Mouse (Mus musculus) limb, embryonic 12.5 days (tissue): ENCODE results near the gene Dnajb7. TPM values are rescaled to one million over a fixed set of nuclear protein-coding genes. Genes with fewer than 3 reads are reported as not detected.
A peak's percentile ranks its signal among the peaks of the same experiment; 100 is the strongest.
"Not testable (repeated sequence)": the region's sequence is repeated elsewhere in the genome, so short reads cannot be mapped to it uniquely, and the experiment has no call there.

Experiments
- ATAC-seq: fragments of 200-750 bp; cut with Nextera tagmentation; 2 replicates; pipeline ENCODE4 v1.8.0; 2017; ENCODE audit warnings: low read depth, moderate TSS enrichment; ENCODE audit not compliant: insufficient number of reproducible peaks, insufficient read depth, low FRiP score, low TSS enrichment
- H3K27ac ChIP-seq: fragments of 300-500 bp; sonication (generic); 2 replicates; pipeline ENCODE4 v1.5.1; 2016; ENCODE audit warnings: mild to moderate bottlenecking, moderate library complexity
- H3K27me3 ChIP-seq: fragments of 300-500 bp; sonication (generic); 2 replicates; pipeline ENCODE4 v1.6.1; 2016; ENCODE audit warnings: mild to moderate bottlenecking, moderate library complexity
- H3K36me3 ChIP-seq: fragments of 300-500 bp; sonication (generic); 2 replicates; pipeline ENCODE4 v1.6.1; 2016; ENCODE audit warnings: mild to moderate bottlenecking, moderate library complexity
- H3K4me1 ChIP-seq: fragments of 300-500 bp; sonication (generic); replicated peaks from 2 replicates; pipeline ENCODE4 v1.6.1; 2016
- H3K4me2 ChIP-seq: fragments of 300-500 bp; sonication (generic); 2 replicates; pipeline ENCODE4 v1.6.1; 2016; ENCODE audit warnings: mild to moderate bottlenecking, moderate library complexity
- H3K4me3 ChIP-seq: fragments of 300-500 bp; sonication (generic); replicated peaks from 2 replicates; pipeline ENCODE4 v1.5.1; 2016; ENCODE audit warnings: mild to moderate bottlenecking
- H3K9ac ChIP-seq: fragments of 300-500 bp; sonication (generic); replicated peaks from 2 replicates; pipeline ENCODE4 v1.6.1; 2016; ENCODE audit warnings: mild to moderate bottlenecking, moderate library complexity
- H3K9me3 ChIP-seq: fragments of 300-500 bp; sonication (generic); 2 replicates; pipeline ENCODE4 v1.6.1; 2016; ENCODE audit warnings: mild to moderate bottlenecking, moderate library complexity
- WGBS: fragments of 180-500 bp; shearing (Covaris S2); methylation state at CpG from one replicate; pipeline ENCODE4 v1.1.7; 2016; 5-methylcytosine and 5-hydroxymethylcytosine counted together
- polyA plus RNA-seq: library from polyadenylated mRNA; unstranded; fragments of >200 nt; fragmentation: Nextera tagmentation; extraction: Ambion mirVana; gene quantifications from 2 replicates; pipeline ENCODE4 v1.2.1, GENCODE M21; 2016

The Dnajb7 gene
- 2.8 and 3.4 TPM in 2 replicates for polyA plus RNA-seq

DNA sequence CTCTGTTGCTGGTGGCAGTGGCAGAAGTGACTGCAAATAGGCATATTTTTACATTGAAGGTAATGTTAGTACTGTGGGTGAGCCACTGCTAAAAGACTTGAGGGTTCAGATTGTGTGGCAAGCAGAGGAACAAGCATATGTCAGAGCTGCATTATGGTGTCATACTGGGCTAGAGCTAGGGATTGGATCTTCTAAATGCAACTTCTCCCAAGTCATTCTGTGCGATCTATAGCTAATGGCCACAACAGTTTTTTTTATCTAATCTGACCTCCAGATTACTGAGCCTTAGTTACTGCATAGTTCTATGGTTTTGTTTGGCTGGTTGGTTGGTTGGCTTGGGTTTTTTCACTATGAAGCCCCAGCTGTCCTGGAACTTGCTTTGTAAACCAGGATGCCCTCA, at the start of gene Dnajb7:
Gene Dnajb7, minus strand, starts transcription at position 101 of the 400 bp plus-strand sequence.
- Histone ChIP-seq H3K4me2 (no peak within 1 kb of the TSS), H3K9me3 (no peaks in the 10 kb centered on the region), H3K27ac (no peak within 1 kb of the TSS), H3K36me3 (0 out of 2 replicates have a peak, but pooled peaks cover 3% of the 10 kb centered on the region), H3K9ac (no peak within 1 kb of the TSS), H3K4me3 (no peak within 1 kb of the TSS), H3K4me1 (no peaks in the 10 kb centered on the region), H3K27me3 (no peaks in the 10 kb centered on the region)
- WGBS = 90% methylated on average over 1 of the region's 1 CpGs
- ATAC-seq = no peak

DNA sequence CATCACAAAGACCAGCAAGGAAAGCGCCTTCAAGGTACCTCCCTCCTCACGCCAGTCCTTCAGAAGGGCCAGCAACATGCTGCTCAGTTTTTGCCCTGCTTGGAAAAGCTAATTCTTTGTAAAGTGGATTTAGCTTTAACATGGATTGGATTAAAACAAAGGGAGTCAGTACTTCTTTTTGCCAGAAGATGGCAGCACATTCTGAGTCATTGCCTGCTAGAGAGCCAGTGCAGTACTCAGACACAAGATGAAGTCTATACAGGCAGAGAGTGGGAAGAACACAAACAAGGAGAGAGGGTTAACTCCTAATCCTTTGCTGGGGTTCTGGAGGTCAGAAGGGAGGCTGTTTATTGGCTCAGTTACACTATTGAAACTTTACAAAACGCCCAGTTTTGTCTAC, 40.4 kb upstream of the Dnajb7 start:
- H3K36me3 ChIP-seq = peaks cover 58% of the 10 kb centered on the region
- ATAC-seq = no peak

DNA sequence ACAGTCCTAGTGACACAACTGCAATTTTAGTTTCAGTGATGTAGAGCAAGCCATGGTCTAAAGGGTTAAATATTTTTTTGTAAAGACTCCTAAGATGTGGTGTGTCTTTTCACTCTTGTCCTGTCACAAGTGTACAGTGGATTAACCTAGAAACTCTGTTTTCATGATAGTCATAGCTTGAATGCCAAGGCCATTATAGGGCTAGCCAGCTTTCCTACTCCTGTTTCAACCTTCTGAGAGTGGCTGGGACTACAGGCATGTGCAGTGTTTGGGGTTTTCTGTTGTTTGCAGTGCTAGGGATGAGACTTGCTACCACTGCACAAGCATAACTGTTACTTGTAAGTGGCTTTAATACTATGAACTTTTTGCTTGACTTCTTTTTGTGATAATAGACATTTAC, 31.1 kb upstream of the Dnajb7 start:
- Histone ChIP-seq H3K27me3 (no peaks in the 10 kb centered on the region), H3K4me3 (no peak overlapping the region), H3K9me3 (no peaks in the 10 kb centered on the region), H3K27ac (no peak overlapping the region), H3K36me3 (peaks cover 42% of the 10 kb centered on the region; the same call in 1 of the 2 replicates), H3K9ac (no peak overlapping the region), H3K4me2 (no peak overlapping the region), H3K4me1 (no peaks in the 10 kb centered on the region)
- ATAC-seq = no peak

More for the DNA sequence above, 40.4 kb upstream of the Dnajb7 start:
- no peak overlapping the region for H3K27ac ChIP-seq
- no peaks in the 10 kb centered on the region for H3K4me1 ChIP-seq
- no peak overlapping the region for H3K4me2 ChIP-seq
- WGBS = 49% methylated on average over 3 of the region's 3 CpGs
- H3K4me3 ChIP-seq = no peak overlapping the region
- H3K27me3 ChIP-seq = no peaks in the 10 kb centered on the region
- no peaks in the 10 kb centered on the region for H3K9me3 ChIP-seq
- H3K9ac ChIP-seq = no peak overlapping the region

DNA sequence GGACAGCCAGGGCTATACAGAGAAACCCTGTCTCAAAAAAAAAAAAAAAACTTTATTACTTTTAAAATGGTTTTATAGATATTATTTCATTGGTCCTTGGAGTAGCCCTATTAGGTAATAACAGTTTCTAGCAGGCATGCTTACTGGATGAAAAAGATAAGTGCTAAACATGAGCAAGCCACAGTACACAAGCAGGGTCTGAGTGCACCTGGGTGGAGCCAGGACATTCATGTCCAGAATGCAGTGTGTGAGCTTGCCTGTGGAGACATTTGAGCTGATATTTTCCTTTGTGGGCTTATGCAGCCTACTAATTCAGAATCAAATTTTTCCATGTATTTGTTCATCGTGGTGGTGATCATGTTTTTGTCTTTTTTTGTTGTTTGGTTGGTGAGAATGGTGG, 30.2 kb upstream of the Dnajb7 start:
- ATAC-seq = no peak
- H3K27ac ChIP-seq = no peak overlapping the region
- no peak overlapping the region for H3K9ac ChIP-seq
- H3K4me1 ChIP-seq = no peaks in the 10 kb centered on the region
- H3K4me2 ChIP-seq = no peak overlapping the region
- no peaks in the 10 kb centered on the region for H3K27me3 ChIP-seq
- no peak overlapping the region for H3K4me3 ChIP-seq
- WGBS = 92% methylated on average over 1 of the region's 1 CpGs
- H3K9me3 ChIP-seq = no peaks in the 10 kb centered on the region
- H3K36me3 ChIP-seq = peaks cover 38% of the 10 kb centered on the region; the same call in 1 of the 2 replicates

DNA sequence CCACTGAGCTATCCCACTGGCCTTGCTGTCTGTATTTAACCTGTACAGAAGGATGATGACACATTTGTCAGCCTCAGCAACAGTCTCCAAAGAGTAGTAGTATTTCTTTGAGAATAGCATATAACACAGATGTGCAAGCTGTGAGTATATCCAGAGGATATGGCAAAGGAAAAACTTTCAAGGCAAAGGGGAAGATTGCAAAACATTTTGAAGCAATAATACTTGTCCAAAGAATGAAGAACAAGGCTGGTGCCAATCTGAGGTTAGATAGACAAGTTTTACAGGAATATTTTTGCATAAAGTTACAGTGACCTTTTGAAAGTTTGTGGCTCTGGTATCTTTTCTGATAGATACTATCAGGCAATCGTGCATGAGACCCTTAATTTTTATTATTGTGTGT, 23.1 kb upstream of the Dnajb7 start:
- Histone ChIP-seq H3K27me3 (no peaks in the 10 kb centered on the region), H3K4me2 (no peak overlapping the region), H3K9me3 (no peaks in the 10 kb centered on the region), H3K36me3 (peaks cover 44% of the 10 kb centered on the region), H3K4me3 (no peak overlapping the region), H3K9ac (no peak overlapping the region), H3K4me1 (no peaks in the 10 kb centered on the region), H3K27ac (no peak overlapping the region)
- WGBS = 70% methylated on average over 1 of the region's 1 CpGs
- ATAC-seq = no peak

DNA sequence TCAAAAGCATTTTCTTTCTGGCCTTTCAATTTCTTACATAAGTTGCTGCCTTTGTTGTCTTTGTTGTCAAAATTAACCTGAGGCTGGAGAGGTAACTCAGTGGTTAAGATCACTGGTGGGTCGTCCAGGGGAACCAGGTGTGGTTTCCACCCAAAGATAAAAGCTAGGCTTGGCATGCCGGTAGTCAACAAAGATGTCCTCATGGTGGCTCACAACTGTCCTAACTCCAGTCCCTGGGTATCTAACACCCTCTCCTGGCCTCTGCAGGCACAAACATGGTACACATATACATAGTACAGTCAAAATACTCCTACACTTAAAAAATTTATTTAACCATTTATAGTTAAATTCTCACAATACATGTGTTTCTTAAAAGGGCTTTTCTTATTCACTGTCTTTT, 19.8 kb upstream of the Dnajb7 start:
- no peak overlapping the region for H3K4me2 ChIP-seq
- H3K4me1 ChIP-seq = no peaks in the 10 kb centered on the region
- 93% methylated on average over 2 of the region's 2 CpGs for WGBS
- H3K9ac ChIP-seq = no peak overlapping the region
- no peak for ATAC-seq
- H3K9me3 ChIP-seq = no peaks in the 10 kb centered on the region
- H3K27ac ChIP-seq = no peak overlapping the region
- H3K4me3 ChIP-seq = no peak overlapping the region
- H3K27me3 ChIP-seq = no peaks in the 10 kb centered on the region
- peaks cover 45% of the 10 kb centered on the region for H3K36me3 ChIP-seq

DNA sequence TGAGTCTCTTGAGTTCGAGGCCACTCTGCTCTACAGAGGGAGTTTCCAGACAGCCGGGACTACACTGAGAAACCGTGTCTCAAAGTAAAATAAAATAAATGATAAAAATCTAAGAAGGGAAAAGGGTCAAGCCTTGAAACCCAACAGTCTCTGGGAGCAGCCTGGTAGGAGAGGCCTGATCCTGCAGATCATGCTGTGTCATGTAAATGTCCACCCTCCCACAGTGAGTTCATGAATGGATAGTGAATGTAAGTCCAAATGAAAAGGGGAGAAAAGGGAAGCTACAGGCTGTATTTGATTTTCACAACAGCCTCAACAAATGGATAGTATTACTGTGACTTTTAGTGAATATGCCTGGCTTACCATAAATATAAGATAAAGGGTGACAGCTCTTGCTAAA, 17.2 kb upstream of the Dnajb7 start:
- Histone ChIP-seq H3K27ac (no peak overlapping the region), H3K27me3 (no peaks in the 10 kb centered on the region), H3K4me3 (no peak overlapping the region), H3K9me3 (no peaks in the 10 kb centered on the region), H3K4me1 (no peaks in the 10 kb centered on the region), H3K9ac (no peak overlapping the region), H3K36me3 (peaks cover 21% of the 10 kb centered on the region), H3K4me2 (no peak overlapping the region)
- 86% methylated on average over 3 of the region's 3 CpGs for WGBS
- no peak for ATAC-seq

DNA sequence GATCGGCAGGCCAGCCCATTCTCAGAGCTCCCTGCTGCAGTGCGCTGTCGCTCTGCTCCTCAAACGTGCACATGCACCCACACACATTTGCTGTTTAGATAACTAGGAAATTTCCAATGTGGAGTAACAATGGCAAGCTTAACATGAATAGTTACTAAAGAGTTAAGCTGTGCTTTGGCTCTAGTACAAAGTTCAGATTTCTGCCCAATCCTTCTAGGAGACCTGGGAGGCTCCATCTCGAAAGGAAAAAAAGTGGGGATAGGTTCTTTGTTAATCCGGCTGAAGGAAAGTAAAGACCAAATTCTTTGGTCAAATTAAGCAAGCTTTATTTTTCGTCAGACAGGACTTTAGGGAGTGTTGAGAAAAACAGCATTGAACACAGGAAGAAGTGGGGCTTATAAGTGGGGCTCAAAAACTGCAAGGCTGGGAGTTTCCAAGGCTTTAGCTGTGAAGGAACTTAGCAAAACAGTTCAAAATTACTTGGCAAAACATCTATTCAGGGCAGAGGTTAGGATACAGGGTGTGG, 14.1 kb upstream of the Dnajb7 start:
- Histone ChIP-seq H3K27me3 (no peaks in the 10 kb centered on the region), H3K9me3 (no peaks in the 10 kb centered on the region), H3K4me2 (no peak overlapping the region), H3K4me3 (no peak overlapping the region), H3K27ac (0 out of 2 replicates have a peak overlapping the region, but pooled peaks have one; percentile 29), H3K36me3 (peaks cover 12% of the 10 kb centered on the region), H3K4me1 (no peaks in the 10 kb centered on the region), H3K9ac (no peak overlapping the region)
- 72% methylated on average over 7 of the region's 7 CpGs for WGBS
- no peak for ATAC-seq

DNA sequence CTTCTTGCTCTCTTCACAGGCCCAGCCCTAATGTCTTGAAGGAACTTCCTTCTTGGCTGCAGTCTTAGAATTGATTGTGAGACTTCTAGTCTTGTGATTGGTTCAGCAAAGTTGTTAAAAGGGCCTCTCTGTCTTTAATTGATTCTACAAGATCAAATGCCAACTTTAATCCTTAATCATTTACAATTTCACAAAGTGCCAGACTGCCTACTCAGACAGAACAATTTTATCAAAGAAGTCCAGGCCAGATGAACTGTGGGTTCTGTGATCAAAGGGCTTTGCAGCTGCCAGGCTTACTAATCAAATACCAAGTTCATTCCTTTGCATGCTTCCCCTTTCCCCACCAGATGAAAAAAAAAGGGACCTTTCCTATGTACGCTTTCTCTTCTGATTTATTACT, 13.4 kb upstream of the Dnajb7 start:
- 33% methylated on average over 1 of the region's 1 CpGs for WGBS
- ATAC-seq = no peak
- no peak overlapping the region for H3K27ac ChIP-seq
- no peak overlapping the region for H3K9ac ChIP-seq
- H3K27me3 ChIP-seq = no peaks in the 10 kb centered on the region
- H3K4me3 ChIP-seq = no peak overlapping the region
- peaks cover 10% of the 10 kb centered on the region for H3K36me3 ChIP-seq
- H3K4me1 ChIP-seq = 0 out of 2 replicates have a peak, but pooled peaks cover 3% of the 10 kb centered on the region
- H3K4me2 ChIP-seq = no peak overlapping the region
- H3K9me3 ChIP-seq = no peaks in the 10 kb centered on the region

DNA sequence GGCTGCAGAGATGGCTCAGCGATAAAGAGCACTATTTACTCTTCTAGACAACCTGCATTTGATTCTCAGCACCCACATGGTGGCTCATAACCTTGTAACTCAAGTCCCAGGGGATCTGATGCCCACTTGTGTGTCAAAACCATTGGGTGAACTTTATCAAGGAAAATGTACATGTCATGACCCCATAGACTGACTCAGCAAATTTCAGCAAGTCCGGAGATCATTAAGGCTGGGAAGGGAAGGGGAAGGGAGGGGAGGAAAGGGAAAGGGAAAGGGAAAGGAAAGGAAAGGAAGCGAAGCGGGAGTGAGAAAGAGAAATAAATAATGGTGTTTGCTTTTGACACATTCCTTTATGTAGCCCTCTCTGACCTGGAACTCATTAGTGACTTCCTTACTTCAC, 10.0 kb upstream of the Dnajb7 start:
- WGBS = 81% methylated on average over 4 of the region's 4 CpGs
- 0 out of 2 replicates have a peak, but pooled peaks cover 3% of the 10 kb centered on the region for H3K4me1 ChIP-seq
- no peak overlapping the region for H3K27ac ChIP-seq
- no peak overlapping the region for H3K4me2 ChIP-seq
- no peaks in the 10 kb centered on the region for H3K27me3 ChIP-seq
- no peak overlapping the region for H3K9ac ChIP-seq
- no peak overlapping the region for H3K4me3 ChIP-seq
- no peak for ATAC-seq
- H3K36me3 ChIP-seq = peaks cover 7% of the 10 kb centered on the region
- no peaks in the 10 kb centered on the region for H3K9me3 ChIP-seq

DNA sequence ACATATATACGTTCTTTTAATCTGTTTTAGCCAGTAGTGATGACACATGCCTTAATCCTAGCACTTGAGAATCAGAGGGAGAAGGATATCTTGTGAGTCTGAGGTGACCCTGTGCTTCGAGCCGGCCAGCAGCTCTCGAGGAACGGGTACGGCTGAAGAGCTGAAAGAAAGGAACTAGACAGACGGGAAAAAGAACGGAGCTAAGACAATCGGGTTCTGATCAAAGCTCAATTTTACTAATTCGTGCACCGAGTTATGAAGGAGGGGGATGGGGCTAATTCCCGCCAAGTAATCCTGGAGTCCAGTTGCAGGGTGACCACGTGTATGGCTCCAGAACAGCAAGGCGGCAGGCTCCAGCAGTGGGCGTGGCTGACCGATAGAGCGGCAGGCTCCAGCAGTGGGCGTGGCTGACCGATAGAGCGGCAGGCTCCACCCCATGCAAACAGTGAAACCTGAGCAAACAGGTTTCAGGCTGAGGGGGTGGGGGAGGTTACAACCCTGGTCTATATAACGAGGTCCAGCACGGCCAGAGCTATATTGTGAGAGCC, 8.7 kb upstream of the Dnajb7 start:
- H3K27ac ChIP-seq, H3K4me1 ChIP-seq, H3K36me3 ChIP-seq, H3K9me3 ChIP-seq, H3K27me3 ChIP-seq: not testable (repeated sequence)
- WGBS = 10% methylated on average over 22 of the region's 22 CpGs
- peak; percentile 87 for ATAC-seq
- Histone ChIP-seq H3K4me2 (peak overlapping the region; percentile 52), H3K4me3 (peak overlapping the region; percentile 28), H3K9ac (peak overlapping the region; percentile 56)

DNA sequence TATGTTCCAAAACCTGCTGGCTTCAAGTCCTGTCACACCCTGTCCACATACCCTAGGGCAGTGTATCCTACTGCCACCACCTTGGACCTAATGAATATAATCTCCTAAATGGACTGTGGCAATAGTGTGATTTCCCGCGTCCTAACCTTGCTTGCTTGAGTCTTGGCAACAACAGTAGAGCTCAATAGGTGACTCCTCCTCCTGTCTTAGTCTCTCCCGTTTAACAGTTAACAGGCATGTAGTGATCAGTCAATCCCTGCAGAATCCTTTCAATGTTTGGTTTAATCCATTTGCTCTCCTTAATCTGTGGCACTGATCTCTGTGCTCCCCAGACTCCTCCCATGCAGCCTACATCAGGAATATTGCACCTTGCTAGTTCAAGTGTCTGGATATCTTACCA, 3.1 kb downstream of the Dnajb7 start:
- H3K4me2 ChIP-seq = no peak overlapping the region
- 0 out of 2 replicates have a peak, but pooled peaks cover 3% of the 10 kb centered on the region for H3K36me3 ChIP-seq
- H3K27ac ChIP-seq = no peak overlapping the region
- no peak overlapping the region for H3K9ac ChIP-seq
- no peaks in the 10 kb centered on the region for H3K27me3 ChIP-seq
- peaks cover 10% of the 10 kb centered on the region for H3K4me1 ChIP-seq
- ATAC-seq = no peak
- no peaks in the 10 kb centered on the region for H3K9me3 ChIP-seq
- H3K4me3 ChIP-seq = no peak overlapping the region
- WGBS = 87% methylated on average over 3 of the region's 3 CpGs
